Mouse (Mus musculus): Measurements from ENCODE around the gene Syt1. TPM values are rescaled to one million over a fixed set of nuclear protein-coding genes. Genes with fewer than 3 reads are reported as not detected.
A peak's percentile ranks its signal among the peaks of the same experiment; 100 is the strongest.

Syt1 gene
- total RNA-seq, 2 experiments from 2014 or later = 0.24 to 0.43 TPM

GRCm38 (mm10) chr10:108743759-108744158, 267.0 kb downstream of the Syt1 start:
- DNase-seq = no peak

- peak; percentile 17 for DNase-seq
Measured at GRCm38 (mm10) chr10:108733982-108734381, 276.8 kb downstream of the Syt1 start.

DNA sequence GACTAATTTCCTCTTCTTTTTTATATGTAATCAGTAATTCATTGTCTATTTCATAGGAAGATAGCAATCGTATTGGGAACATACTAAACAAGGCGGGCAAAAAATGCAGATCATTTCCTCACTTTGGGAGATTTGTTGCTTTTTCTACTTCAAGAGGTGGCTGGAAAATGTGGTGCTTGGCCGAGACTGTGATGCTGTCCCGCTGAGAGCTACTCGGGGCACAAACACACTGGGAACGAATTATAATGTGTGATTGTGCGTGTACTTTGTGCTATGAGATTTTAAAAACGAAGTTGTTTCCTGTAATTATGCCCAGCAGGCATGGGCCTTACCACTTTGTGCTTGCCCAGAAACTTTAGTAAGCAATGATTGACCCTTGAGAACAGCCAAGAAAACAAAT, 281.8 kb downstream of the Syt1 start:
- no peak for DNase-seq

DNA sequence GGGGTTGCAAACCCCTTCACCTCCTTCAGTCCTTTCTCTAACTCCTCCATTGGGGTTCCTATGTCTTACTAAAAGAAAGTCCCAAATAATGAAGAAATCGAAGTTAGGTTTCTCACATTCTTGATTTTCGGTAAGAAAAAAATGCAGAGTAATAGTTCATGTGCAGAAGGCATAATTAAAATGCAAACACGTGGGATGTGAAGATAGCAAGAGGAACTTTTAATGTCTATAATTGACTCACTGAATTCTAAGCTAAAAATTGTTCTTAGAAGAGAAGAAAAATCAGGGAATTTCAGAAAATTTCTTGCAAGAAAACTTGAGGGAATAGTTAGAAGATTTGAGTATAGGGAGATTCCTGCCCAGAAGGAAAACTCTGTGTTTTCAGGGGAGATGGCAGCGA, 284.4 kb downstream of the Syt1 start:
- DNase-seq = no peak

GRCm38 (mm10) chr10:108724878-108725277, 285.9 kb downstream of the Syt1 start:
- DNase-seq = no peak

DNA sequence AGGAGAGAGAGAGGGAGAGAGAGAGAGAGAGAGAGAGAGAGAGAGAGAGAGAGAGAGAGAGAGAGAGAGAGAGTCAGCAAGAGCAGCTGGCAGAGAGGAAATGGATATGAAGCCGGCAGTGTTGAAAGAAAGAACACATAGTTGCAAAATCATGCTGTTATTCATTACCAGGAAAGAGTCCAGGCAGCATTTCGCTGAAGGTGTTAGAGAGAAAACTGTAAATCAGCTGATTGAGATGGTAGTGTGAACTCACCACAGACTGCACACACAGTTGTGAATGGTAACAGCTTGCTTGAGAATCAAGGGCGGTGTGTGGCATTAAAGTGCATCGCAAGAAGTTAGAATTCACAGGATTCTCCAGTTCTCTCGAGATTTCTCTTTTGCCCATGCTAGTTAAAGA, 300.3 kb downstream of the Syt1 start:
- DNase-seq = no peak

DNA sequence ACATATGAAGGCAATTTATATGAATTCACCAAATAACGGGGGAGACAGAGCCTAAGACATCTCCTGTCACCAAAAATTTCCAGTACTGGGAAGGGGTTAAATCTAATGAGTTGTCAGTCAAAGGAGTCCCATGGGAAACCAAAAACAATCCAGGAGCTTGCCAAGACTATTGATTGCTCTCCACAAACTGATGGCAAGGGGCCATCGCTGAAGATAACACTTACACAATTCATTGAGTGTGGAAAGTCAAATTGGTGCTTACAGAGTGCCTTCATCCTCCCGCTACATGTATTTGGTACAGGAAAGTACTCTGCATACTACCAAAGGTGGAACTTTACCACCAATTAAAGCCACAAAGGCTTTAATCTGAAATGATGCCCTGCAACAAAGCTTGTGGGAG, 305.1 kb downstream of the Syt1 start:
- DNase-seq = no peak

- DNase-seq = no peak
Measured at GRCm38 (mm10) chr10:108701361-108702128, 309.2 kb downstream of the Syt1 start.

DNA sequence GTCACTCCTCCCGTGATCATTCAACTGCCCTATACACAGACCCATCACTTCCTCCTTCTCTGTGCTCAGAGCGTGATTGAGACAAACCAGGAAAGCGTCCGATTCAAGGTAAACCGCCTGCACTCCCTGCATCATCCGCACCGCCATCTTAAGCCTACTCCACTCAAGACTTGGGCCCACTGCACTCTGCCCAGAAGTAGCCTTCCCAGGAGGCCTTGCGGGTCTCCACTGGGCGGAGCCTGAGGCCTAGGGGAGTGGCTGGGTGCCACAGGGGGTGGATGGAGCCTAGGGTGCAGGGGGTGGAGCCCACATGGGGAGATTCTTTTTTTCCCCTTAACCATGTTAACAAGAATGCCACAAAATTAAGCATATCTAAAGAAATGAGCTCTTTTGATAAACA, 310.8 kb downstream of the Syt1 start, which contains the start of gene Gm5136:
TSS of gene Gm5136 (minus strand) at position 215 of the 400 bp plus-strand sequence.
- no peak for DNase-seq

- DNase-seq = no peak
Measured at GRCm38 (mm10) chr10:108697062-108697461, 313.7 kb downstream of the Syt1 start.

- DNase-seq = no peak
Measured at GRCm38 (mm10) chr10:108690954-108691353, 319.8 kb downstream of the Syt1 start.

DNA sequence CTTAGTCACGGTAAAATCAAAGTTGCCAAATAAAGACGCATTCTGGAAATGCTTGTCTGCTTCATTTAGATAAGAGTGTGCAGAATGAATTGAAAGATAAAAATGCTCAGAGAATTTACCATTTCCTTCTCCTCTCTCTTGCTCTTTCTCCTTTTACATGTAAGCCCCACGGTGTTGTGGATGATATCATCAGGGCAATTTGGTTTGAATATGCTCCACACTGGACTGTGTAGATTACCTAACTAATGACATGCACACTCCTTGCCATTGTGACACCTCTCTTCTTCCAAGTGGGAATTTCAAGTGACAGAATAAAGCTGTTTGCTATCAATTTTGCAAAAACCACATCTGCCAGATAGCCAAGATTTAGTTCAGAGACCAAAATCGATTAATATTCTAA, 324.1 kb downstream of the Syt1 start:
- DNase-seq = no peak

DNA sequence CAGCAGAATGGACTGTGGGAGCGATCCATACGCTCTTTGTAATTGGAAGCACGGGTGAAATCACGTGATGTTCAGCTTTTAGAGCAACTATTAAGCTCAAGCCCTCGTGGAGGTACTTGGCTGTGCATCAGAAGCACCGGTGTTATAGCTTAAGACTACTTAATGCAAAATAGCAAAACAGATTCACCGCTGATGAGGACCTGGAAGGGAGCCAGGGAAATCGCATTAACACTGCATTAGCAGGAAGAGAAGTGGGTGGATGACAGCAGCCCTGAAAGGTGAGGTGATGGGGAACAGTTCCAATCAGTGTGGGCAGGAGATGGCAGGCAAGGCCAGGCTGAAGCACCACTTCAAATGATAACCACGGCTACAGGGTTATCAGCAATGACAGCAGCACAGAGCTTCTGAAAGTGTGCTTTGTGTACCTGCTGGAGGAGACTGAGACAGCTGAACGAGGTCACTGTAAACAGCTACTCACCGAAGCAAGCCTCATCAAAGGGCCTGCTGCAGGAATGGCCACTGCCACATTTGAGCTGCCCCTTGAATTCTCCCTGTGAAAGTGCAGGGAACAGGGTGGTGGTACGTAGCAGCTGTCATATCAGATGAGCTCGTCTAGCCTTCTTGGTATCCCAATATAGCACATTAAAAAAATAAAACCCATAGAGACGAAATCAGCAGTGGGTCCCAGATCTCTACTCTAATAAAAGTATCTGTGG, 330.9 kb downstream of the Syt1 start:
- peak; percentile 4 for DNase-seq

DNA sequence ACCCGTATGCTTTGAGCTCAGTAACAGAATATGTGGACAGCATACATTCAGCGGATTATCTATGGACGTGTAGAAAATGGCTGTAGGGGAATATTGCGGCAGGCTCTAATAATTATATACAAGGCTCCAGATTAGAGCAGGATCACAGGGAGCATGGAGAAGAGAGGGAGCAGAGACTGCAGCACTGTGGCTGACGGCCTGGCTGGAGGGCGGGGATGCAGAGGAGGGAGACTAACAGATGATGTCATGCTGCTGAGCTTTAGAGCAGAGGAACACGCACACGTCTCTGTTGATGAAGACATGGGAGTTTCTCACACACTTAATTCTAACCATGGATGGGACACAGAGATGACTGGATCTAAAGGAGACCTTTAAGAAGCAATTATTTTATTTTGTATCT, 333.7 kb downstream of the Syt1 start:
- DNase-seq = no peak

DNA sequence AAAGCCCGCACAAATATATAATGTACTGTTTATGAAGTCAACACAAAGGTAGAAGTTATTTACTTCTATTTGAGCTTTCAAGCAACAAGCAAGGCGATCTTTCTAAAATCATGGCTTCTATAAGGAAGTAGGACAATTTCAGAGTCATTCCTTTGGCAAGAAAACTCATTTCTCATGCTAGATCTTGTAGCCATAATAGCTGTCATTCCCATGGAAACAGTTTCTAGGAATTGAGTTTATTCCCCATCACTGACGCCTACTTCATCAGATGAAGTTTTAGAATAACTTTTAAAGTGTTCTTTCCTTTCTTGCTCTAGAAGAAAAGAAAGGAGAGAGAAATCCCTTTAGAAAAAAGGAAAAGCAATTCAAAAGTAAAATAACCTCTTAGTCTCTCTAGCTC, 341.8 kb downstream of the Syt1 start:
- DNase-seq = no peak

GRCm38 (mm10) chr10:108660295-108660694, 350.5 kb downstream of the Syt1 start:
- DNase-seq = no peak

- DNase-seq = no peak
Measured at GRCm38 (mm10) chr10:108658300-108658699, 352.5 kb downstream of the Syt1 start.

- no peak for DNase-seq
Measured at GRCm38 (mm10) chr10:108657669-108658068, 353.1 kb downstream of the Syt1 start.

DNA sequence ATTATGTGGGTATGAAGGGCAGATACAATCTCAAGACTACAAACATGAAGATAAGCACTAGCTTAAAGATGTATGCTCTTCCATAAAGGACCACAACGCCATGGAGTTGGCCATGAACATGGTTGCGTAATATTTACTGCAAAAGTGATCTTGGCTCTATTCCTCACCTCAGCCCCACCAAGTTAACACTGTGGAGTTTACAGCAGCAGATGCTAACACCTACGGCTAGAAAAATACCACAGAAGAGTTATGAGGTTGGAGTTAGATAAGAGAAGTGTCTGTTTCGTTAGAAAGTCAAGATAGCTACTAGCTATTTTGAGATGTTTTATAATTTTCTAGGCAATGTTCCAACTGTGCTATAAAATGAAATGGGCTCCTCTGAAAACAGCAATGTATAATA, 353.9 kb downstream of the Syt1 start:
- no peak for DNase-seq

GRCm38 (mm10) chr10:108655074-108655473, 355.7 kb downstream of the Syt1 start:
- no peak for DNase-seq

- DNase-seq = no peak
Measured at GRCm38 (mm10) chr10:108652831-108653230, 358.0 kb downstream of the Syt1 start.

DNA sequence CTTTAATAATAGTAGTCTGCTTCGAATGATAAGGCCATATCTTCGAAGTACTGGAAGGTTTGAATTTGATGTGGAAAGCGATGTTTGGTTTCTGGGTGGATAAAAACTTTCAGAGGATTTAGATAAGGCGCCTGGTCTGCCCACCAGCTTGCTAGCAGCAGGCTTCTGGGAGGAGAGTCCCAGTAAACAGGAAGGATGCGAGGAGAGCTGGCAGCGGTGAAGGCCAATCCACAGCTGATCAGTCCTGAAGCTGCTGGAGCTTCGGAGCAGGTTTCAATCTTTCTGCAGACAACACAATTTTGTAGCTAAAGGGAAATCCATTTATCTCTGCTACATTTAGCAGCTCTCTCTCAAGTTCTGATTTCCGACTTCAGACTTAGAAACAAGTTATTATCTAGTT, 358.7 kb downstream of the Syt1 start:
- no peak for DNase-seq

DNA sequence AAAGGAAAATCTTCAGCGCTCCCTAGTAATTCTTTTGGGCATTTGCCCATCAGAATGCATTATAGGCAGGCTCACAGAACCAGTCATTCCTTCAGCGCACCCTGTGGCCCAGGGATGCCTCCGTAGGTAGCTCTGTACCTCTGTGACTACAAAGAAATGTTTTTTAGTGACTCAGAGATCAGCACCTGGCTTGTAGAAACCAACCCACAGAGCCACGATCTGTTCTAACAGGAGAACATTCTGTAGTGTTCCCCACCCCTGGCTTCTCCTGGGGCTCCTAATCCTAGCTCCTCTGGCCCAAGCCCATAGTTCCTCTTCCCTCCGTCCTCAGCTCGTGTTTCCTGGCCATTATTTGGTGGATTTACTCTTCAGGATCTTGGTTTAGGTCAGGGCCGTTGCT, 361.6 kb downstream of the Syt1 start:
- no peak for DNase-seq

DNA sequence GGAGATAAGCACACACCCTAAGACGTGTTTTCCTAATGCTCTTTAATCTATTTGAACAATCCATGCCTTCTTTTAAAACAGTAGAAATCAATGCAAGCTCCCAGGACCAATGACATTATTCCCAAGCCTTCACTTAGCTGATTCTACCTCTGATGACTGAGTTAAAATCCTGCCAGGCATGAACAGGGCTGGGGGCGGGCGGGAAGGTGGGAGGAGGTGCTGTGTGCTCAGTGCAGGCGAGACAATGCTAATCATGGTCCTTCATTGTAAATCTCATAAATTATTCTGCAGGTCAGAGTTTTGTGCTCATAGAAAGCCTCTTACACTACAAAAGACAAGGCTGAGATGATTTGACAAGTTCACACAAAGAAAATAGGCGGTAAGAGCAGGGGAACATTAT, 366.9 kb downstream of the Syt1 start:
- no peak for DNase-seq
